Mouse (Mus musculus) hindbrain, postnatal 0 days (tissue): ENCODE results near the gene Prcp. TPM values are rescaled to one million over a fixed set of nuclear protein-coding genes. Genes with fewer than 3 reads are reported as not detected.
A peak's percentile ranks its signal among the peaks of the same experiment; 100 is the strongest.
"Not testable (repeated sequence)": the region's sequence is repeated elsewhere in the genome, so short reads cannot be mapped to it uniquely, and the experiment has no call there.

Experiments used
- ATAC-seq: fragments of 200-750 bp; cut with Nextera tagmentation; 2 replicates; pipeline ENCODE4 v1.8.0; 2017; ENCODE audit warnings: mild to moderate bottlenecking, moderate TSS enrichment, moderate library complexity
- DNase-seq: peaks from one replicate; pipeline ENCODE4 v3.0.0-alpha.2; 2015; ENCODE audit warnings: low spot score
- H3K27ac ChIP-seq: fragments of 300-500 bp; sonication (generic); 2 replicates; pipeline ENCODE4 v1.5.1; 2014; ENCODE audit warnings: mild to moderate bottlenecking
- H3K27me3 ChIP-seq: fragments of 300-500 bp; sonication (generic); 2 replicates; pipeline ENCODE4 v1.6.1; 2014; ENCODE audit warnings: low read length, mixed read lengths; ENCODE audit not compliant: insufficient read depth
- H3K36me3 ChIP-seq: fragments of 300-500 bp; sonication (generic); 2 replicates; pipeline ENCODE4 v1.6.1; 2014; ENCODE audit warnings: low read length, mixed read lengths; ENCODE audit not compliant: insufficient read depth
- H3K4me1 ChIP-seq: fragments of 300-500 bp; sonication (generic); 2 replicates; pipeline ENCODE4 v1.6.1; 2014; ENCODE audit warnings: antibody characterized with exemption, low read length, mixed read lengths; ENCODE audit not compliant: insufficient read depth
- H3K4me2 ChIP-seq: fragments of 300-500 bp; sonication (generic); 2 replicates; pipeline ENCODE4 v1.6.1; 2014; ENCODE audit warnings: low read depth, mild to moderate bottlenecking, low read length, moderate library complexity, mixed read lengths
- H3K4me3 ChIP-seq: fragments of 300-500 bp; sonication (generic); 2 replicates; pipeline ENCODE4 v1.5.1; 2014; ENCODE audit warnings: low read length
- H3K9ac ChIP-seq: fragments of 300-500 bp; sonication (generic); replicated peaks from 2 replicates; pipeline ENCODE4 v1.6.1; 2014; ENCODE audit warnings: mild to moderate bottlenecking, low read length, moderate library complexity, mixed read lengths
- H3K9me3 ChIP-seq: fragments of 300-500 bp; sonication (generic); 2 replicates; pipeline ENCODE4 v1.6.1; 2016; ENCODE audit warnings: low read length, mixed read lengths
- CTCF ChIP-seq: IDR thresholded peaks from 2 replicates; pipeline ENCODE4 v1.5.1; 2016; ENCODE audit warnings: antibody characterized with exemption, control low read depth, low read depth
- WGBS: fragments of 180-500 bp; shearing (Covaris S2); extraction: QIAGEN DNeasy Blood & Tissue Kit; methylation state at CpG from one replicate; pipeline ENCODE4 v1.1.7; 2014; 5-methylcytosine and 5-hydroxymethylcytosine counted together
- polyA plus RNA-seq: library from polyadenylated mRNA; unstranded; fragments of >200 nt; fragmentation: Nextera tagmentation; extraction: Ambion mirVana; gene quantifications from 2 replicates; pipeline ENCODE4 v1.2.1, GENCODE M21; 2015
- total RNA-seq: library from RNA; depleted of rRNA; stranded (reverse); fragments of >200 nt; gene quantifications from 2 replicates; pipeline ENCODE4 v1.2.3, GENCODE M21; 2014

Prcp gene
- total and polyA plus RNA-seq, 2 experiments from 2014 or later = 14.3 to 19.2 TPM

DNA sequence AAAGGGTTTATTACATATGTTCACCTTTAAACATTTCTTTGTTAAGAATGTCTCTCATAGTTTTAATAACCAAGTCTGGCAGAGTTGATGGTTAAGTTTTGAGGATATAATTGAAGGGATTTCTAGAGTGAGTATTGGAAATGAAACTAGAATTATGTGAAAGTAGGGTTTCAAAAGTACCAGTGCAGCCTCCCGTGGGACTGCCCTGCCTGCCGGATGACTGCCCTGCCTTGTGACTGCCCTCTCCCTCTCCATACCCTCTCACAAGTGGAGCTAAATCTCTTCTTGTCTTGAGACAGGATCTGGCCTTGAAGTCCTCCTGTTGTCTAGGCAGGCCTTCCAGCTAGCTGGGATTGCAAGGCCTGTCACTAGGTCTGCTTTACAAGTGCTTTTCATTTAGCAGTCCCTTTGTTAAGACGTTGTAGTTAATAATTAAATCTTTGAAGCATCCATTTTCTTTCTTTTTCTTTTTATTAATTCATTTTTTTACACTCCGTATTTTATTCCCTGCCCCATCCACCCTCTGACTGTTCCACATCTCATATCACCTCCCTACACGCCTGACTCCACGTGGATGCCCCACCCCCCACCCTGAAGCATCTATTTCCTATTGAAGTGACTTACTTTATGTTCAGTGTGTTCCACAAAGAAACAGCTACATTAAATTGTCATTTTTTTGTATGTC is 46.0 kb downstream of the Prcp start:
- Histone ChIP-seq H3K9ac (no peak overlapping the region), H3K4me1 (no peaks in the 10 kb centered on the region), H3K9me3 (no peaks in the 10 kb centered on the region), H3K4me3 (no peak overlapping the region), H3K27me3 (no peaks in the 10 kb centered on the region), H3K27ac (no peak overlapping the region), H3K36me3 (no peaks in the 10 kb centered on the region), H3K4me2 (no peak overlapping the region)
- ATAC-seq (no peak), DNase-seq (no peak)
- TF ChIP-seq CTCF = no peak
- WGBS = 78% methylated on average over 6 of the region's 6 CpGs

- no peaks in the 10 kb centered on the region for H3K9me3 ChIP-seq
- H3K4me1 ChIP-seq = no peaks in the 10 kb centered on the region
- WGBS = 73% methylated on average over 2 of the region's 2 CpGs
- no peak overlapping the region for H3K4me3 ChIP-seq
- ATAC-seq (no peak), DNase-seq (no peak)
- no peaks in the 10 kb centered on the region for H3K36me3 ChIP-seq
- H3K9ac ChIP-seq = no peak overlapping the region
- H3K27me3 ChIP-seq = no peaks in the 10 kb centered on the region
- H3K4me2 ChIP-seq = no peak overlapping the region
- TF ChIP-seq CTCF = no peak
- no peak overlapping the region for H3K27ac ChIP-seq
Measured at GRCm38 (mm10) chr7:92920857-92921172, 46.5 kb downstream of the Prcp start.

DNA sequence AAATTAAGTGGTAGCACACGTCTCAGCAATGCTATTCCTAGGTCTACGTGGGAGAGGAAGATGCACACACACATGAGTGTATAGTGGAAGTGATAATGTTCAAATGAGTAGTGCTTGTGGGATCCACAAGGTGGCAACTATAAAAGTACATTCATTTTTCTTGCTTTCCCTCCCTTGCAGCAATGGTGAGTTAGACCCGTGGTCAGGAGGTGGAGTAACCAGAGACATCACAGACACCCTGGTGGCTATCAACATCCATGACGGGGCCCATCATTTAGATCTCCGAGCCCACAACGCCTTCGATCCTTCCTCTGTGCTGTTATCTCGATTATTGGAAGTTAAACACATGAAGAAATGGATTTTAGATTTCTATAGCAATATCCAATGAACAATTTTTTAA is 58.5 kb downstream of the Prcp start:
- Histone ChIP-seq H3K4me2 (no peak overlapping the region), H3K9me3 (no peaks in the 10 kb centered on the region), H3K4me1 (no peaks in the 10 kb centered on the region), H3K27ac (no peak overlapping the region), H3K4me3 (no peak overlapping the region), H3K9ac (no peak overlapping the region), H3K36me3 (no peaks in the 10 kb centered on the region), H3K27me3 (no peaks in the 10 kb centered on the region)
- ATAC-seq (no peak), DNase-seq (no peak)
- 87% methylated on average over 8 of the region's 8 CpGs for WGBS
- TF ChIP-seq CTCF = no peak; the same call in 1 of the 2 replicates

DNA sequence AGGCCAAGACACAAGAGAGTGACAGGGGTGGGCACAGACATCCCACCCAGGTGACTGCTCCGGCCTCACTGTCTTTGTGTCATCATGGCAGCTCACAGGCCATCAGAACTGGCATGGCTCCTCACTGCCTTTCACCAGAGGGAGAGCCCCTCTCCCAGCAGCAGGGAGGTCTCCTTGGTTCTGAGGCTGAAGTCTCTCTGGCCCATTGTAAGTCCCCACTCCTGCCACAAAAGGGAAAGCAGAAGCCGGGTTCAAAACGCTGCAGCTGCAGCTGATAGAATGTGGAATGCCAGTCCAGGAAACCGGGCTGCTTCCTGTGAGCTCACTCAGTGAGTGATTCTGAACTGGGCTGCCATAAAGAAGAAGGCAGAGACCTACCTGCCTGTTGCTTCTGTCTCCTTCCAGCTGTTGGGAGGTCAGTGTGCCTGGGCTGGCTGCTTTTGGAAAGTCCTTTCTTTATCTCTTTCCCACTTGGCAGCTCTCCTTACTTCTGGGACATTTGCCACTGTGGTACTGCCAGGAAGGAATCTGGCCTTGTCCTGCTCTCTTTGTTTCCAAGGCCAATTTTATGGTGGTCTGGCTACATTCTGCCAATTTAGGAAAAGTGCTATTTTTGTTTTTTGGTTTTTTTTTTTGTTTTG is 59.2 kb downstream of the Prcp start:
- H3K27me3 ChIP-seq, H3K4me2 ChIP-seq, H3K27ac ChIP-seq, H3K36me3 ChIP-seq, H3K9me3 ChIP-seq, H3K4me1 ChIP-seq, H3K4me3 ChIP-seq, H3K9ac ChIP-seq: not testable (repeated sequence)
- peak; percentile 45 for ATAC-seq
- 44% methylated on average over 4 of the region's 4 CpGs for WGBS
- peak; percentile 49 for DNase-seq

DNA sequence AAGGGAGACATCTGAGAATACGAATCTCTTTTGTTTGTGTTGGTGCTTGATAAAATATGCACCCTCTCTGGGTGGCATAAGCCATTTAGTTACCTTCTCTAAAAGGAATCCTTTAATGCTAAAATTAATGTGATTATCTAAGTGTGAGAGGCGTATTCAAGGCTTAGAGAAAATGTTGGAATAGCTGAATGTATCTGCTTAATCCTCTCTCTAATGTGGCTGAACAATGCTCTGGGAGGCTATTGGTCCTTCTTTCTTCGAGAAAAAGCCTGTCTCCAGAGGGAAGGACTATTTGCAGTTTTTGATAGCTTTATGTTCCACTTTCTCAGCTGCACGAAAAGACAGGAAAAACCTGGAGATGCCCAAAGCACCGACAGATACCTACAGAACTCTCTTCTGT is 62.5 kb downstream of the Prcp start:
- no peak for TF ChIP-seq CTCF
- Histone ChIP-seq H3K4me2 (no peak overlapping the region), H3K9me3 (no peaks in the 10 kb centered on the region), H3K27me3 (no peaks in the 10 kb centered on the region), H3K4me3 (no peak overlapping the region), H3K27ac (no peak overlapping the region), H3K4me1 (no peaks in the 10 kb centered on the region), H3K9ac (no peak overlapping the region), H3K36me3 (no peaks in the 10 kb centered on the region)
- DNase-seq = no peak
- 57% methylated on average over 5 of the region's 5 CpGs for WGBS
- ATAC-seq = no peak

GRCm38 (mm10) chr7:92937955-92938354 is 63.7 kb downstream of the Prcp start:
- WGBS = 28% methylated on average over 6 of the region's 6 CpGs
- H3K9ac ChIP-seq = no peak overlapping the region
- TF ChIP-seq CTCF = peak; percentile 61
- DNase-seq (peak; percentile 60), ATAC-seq (peak; percentile 43; the same call in 1 of the 2 replicates)
- no peaks in the 10 kb centered on the region for H3K4me1 ChIP-seq
- H3K4me3 ChIP-seq = no peak overlapping the region
- H3K4me2 ChIP-seq = no peak overlapping the region
- no peaks in the 10 kb centered on the region for H3K27me3 ChIP-seq
- H3K27ac ChIP-seq = no peak overlapping the region
- H3K9me3 ChIP-seq = no peaks in the 10 kb centered on the region
- no peaks in the 10 kb centered on the region for H3K36me3 ChIP-seq

- ATAC-seq = no peak
- Histone ChIP-seq H3K4me3 (no peak overlapping the region), H3K36me3 (no peaks in the 10 kb centered on the region), H3K4me2 (no peak overlapping the region), H3K9ac (no peak overlapping the region), H3K27me3 (no peaks in the 10 kb centered on the region), H3K4me1 (no peaks in the 10 kb centered on the region), H3K9me3 (no peaks in the 10 kb centered on the region), H3K27ac (no peak overlapping the region)
- WGBS = 67% methylated on average over 5 of the region's 5 CpGs
- no peak for TF ChIP-seq CTCF
- no peak for DNase-seq
Measured at GRCm38 (mm10) chr7:92939776-92940175, 65.5 kb downstream of the Prcp start.
